Mouse (Mus musculus): ENCODE data around the gene Mat2b.
"Not testable (repeated sequence)": the region's sequence is repeated elsewhere in the genome, so short reads cannot be mapped to it uniquely, and the experiment has no call there.

Gene Mat2b

GRCm38 (mm10) chr11:40695103-40695502 lies at the start of gene Mat2b:
Gene Mat2b, minus strand, starts transcription at chr11:40695203.
- no peak for DNase-seq

GRCm38 (mm10) chr11:40744348-40744747 lies 49.3 kb upstream of the Mat2b start:
- DNase-seq: no peak

- no peak for DNase-seq
Observed at GRCm38 (mm10) chr11:40741605-40742262, 46.7 kb upstream of the Mat2b start.

GRCm38 (mm10) chr11:40737369-40737768 lies 42.4 kb upstream of the Mat2b start:
- DNase-seq: no peak

- no peak for DNase-seq
Observed at GRCm38 (mm10) chr11:40734251-40734752, 39.3 kb upstream of the Mat2b start.

GRCm38 (mm10) chr11:40733339-40734174 lies 38.6 kb upstream of the Mat2b start, which contains the start of the genes Hmmr and Nudcd2:
Gene Hmmr, minus strand, starts transcription at chr11:40733422.
Gene Nudcd2, plus strand, starts transcription at chr11:40733667.
- peak; percentile 88 to 93 for DNase-seq

GRCm38 (mm10) chr11:40732997-40733338 lies 38.0 kb upstream of the Mat2b start:
- no peak for DNase-seq

GRCm38 (mm10) chr11:40718324-40718723 lies 23.3 kb upstream of the Mat2b start:
- DNase-seq: no peak

- DNase-seq: no peak
Observed at GRCm38 (mm10) chr11:40715524-40715923, 20.5 kb upstream of the Mat2b start.

GRCm38 (mm10) chr11:40713858-40714257 lies 18.9 kb upstream of the Mat2b start:
- no peak for DNase-seq

GRCm38 (mm10) chr11:40709899-40710298 lies 14.9 kb upstream of the Mat2b start:
- not testable (repeated sequence) for DNase-seq

GRCm38 (mm10) chr11:40694311-40695087 lies 504 bp downstream of the Mat2b start:
- peak; percentile 58 to 60 for DNase-seq

- peak; percentile 33 for DNase-seq
Observed at GRCm38 (mm10) chr11:40693366-40693951, 1.5 kb downstream of the Mat2b start.

GRCm38 (mm10) chr11:40692511-40693365 lies 2.3 kb downstream of the Mat2b start:
- peak; percentile 94 to 96 for DNase-seq

- no peak for DNase-seq
Observed at GRCm38 (mm10) chr11:40692101-40692509, 2.9 kb downstream of the Mat2b start.

- no peak for DNase-seq
Observed at GRCm38 (mm10) chr11:40690444-40691127, 4.4 kb downstream of the Mat2b start.

GRCm38 (mm10) chr11:40683295-40683694 lies 11.7 kb downstream of the Mat2b start:
- no peak for DNase-seq

GRCm38 (mm10) chr11:40682456-40682855 lies 12.5 kb downstream of the Mat2b start:
- DNase-seq: no peak

GRCm38 (mm10) chr11:40677169-40677568 lies 17.8 kb downstream of the Mat2b start:
- peak; percentile 15 to 20 for DNase-seq

GRCm38 (mm10) chr11:40675014-40675730 lies 19.8 kb downstream of the Mat2b start:
- DNase-seq: no peak
